Mouse (Mus musculus): Measurements from ENCODE around the gene Sh2b2. TPM values are rescaled to one million over a fixed set of nuclear protein-coding genes. Genes with fewer than 3 reads are reported as not detected.

The Sh2b2 gene
- polyA plus RNA-seq, 1 experiment from 2014 or later = 7.9 TPM

GRCm38 (mm10) chr5:136210549-136210948, 35.8 kb downstream of the Sh2b2 start:
- Histone ChIP-seq H3K36me3 (no peaks in the 10 kb centered on the region), H3K9me3 (0 out of 2 replicates have a peak, but pooled peaks cover 4% of the 10 kb centered on the region), H3K27me3 (no peaks in the 10 kb centered on the region), H3K4me2 (no peak overlapping the region), H3K9ac (no peak overlapping the region), H3K27ac (no peak overlapping the region), H3K4me1 (no peaks in the 10 kb centered on the region), H3K4me3 (no peak overlapping the region)
- no peak for ATAC-seq (ENCODE audit: insufficient number of reproducible peaks, insufficient read depth, low FRiP score, low TSS enrichment, low read depth)
- WGBS = 71% methylated on average over 5 of the region's 5 CpGs

GRCm38 (mm10) chr5:136201832-136202231, 44.5 kb downstream of the Sh2b2 start:
- Histone ChIP-seq H3K4me1 (peaks cover 12% of the 10 kb centered on the region), H3K4me2 (no peak overlapping the region), H3K27me3 (no peaks in the 10 kb centered on the region), H3K27ac (no peak overlapping the region), H3K36me3 (peaks cover 4% of the 10 kb centered on the region), H3K4me3 (no peak overlapping the region), H3K9ac (no peak overlapping the region), H3K9me3 (no peaks in the 10 kb centered on the region)
- WGBS = 28% methylated on average over 7 of the region's 7 CpGs
- ATAC-seq (ENCODE audit: insufficient number of reproducible peaks, insufficient read depth, low FRiP score, low TSS enrichment, low read depth) = no peak

GRCm38 (mm10) chr5:136199526-136199925, 46.8 kb downstream of the Sh2b2 start:
- no peak for ATAC-seq (ENCODE audit: insufficient number of reproducible peaks, insufficient read depth, low FRiP score, low TSS enrichment, low read depth)
- Histone ChIP-seq H3K4me1 (peaks cover 12% of the 10 kb centered on the region), H3K4me3 (peak overlapping the region; percentile 99), H3K9ac (peak overlapping the region; percentile 96), H3K36me3 (peaks cover 27% of the 10 kb centered on the region), H3K27me3 (no peaks in the 10 kb centered on the region), H3K4me2 (peak overlapping the region; percentile 96), H3K9me3 (no peaks in the 10 kb centered on the region), H3K27ac (peak overlapping the region; percentile 86)
- 29% methylated on average over 11 of the region's 11 CpGs for WGBS

GRCm38 (mm10) chr5:136198474-136199391, 47.6 kb downstream of the Sh2b2 start, which contains the start of gene Prkrip1:
Gene Prkrip1, minus strand, starts transcription at chr5:136198963.
- Histone ChIP-seq H3K36me3 (peaks cover 35% of the 10 kb centered on the region), H3K4me2 (peak within 1 kb of the TSS; percentile 96), H3K9ac (peak within 1 kb of the TSS; percentile 96), H3K9me3 (no peaks in the 10 kb centered on the region), H3K27me3 (no peaks in the 10 kb centered on the region), H3K4me1 (peaks cover 12% of the 10 kb centered on the region), H3K4me3 (peak within 1 kb of the TSS; percentile 99), H3K27ac (peak within 1 kb of the TSS; percentile 86)
- peak; percentile 73 for ATAC-seq (ENCODE audit: insufficient number of reproducible peaks, insufficient read depth, low FRiP score, low TSS enrichment, low read depth)
- under 1% methylated on average over 62 of the region's 62 CpGs for WGBS

DNA sequence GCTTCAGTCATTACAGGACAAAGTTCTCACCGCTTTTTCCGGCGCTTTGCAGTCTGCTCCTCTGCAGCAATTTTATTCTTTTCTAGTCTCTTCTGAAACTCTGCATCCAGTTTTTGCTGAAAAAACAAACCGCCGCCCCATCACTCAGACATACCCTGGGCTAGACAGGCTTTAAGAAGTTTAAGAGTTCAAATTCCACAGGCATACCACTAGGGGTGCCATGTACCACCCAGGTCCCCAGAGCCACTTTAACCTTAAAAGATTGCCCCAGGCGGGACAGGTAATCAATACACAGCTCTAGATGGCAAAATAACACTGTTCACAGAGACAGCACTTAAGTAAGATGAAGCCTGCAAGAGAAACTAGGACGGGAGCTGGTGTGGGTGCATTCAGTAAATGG, 54.5 kb downstream of the Sh2b2 start:
- no peaks in the 10 kb centered on the region for H3K27me3 ChIP-seq
- H3K9ac ChIP-seq = no peak overlapping the region
- H3K36me3 ChIP-seq = peaks cover 93% of the 10 kb centered on the region
- no peak overlapping the region for H3K4me2 ChIP-seq
- no peaks in the 10 kb centered on the region for H3K9me3 ChIP-seq
- no peak for ATAC-seq (ENCODE audit: insufficient number of reproducible peaks, insufficient read depth, low FRiP score, low TSS enrichment, low read depth)
- no peak overlapping the region for H3K4me3 ChIP-seq
- WGBS = 86% methylated on average over 7 of the region's 7 CpGs
- no peak overlapping the region for H3K27ac ChIP-seq
- H3K4me1 ChIP-seq = no peaks in the 10 kb centered on the region

- Histone ChIP-seq H3K9me3 (no peaks in the 10 kb centered on the region), H3K27ac (no peak overlapping the region), H3K4me3 (no peak overlapping the region), H3K9ac (no peak overlapping the region), H3K27me3 (no peaks in the 10 kb centered on the region), H3K36me3 (peaks cover 81% of the 10 kb centered on the region), H3K4me2 (no peak overlapping the region), H3K4me1 (no peaks in the 10 kb centered on the region)
- peak; percentile 59; the same call in 1 of the 2 replicates for ATAC-seq (ENCODE audit: insufficient number of reproducible peaks, insufficient read depth, low FRiP score, low TSS enrichment, low read depth)
- WGBS = 41% methylated on average over 4 of the region's 4 CpGs
These were observed 59.6 kb downstream of the Sh2b2 start for GRCm38 (mm10) chr5:136186723-136187122.

GRCm38 (mm10) chr5:136183766-136184165, 62.6 kb downstream of the Sh2b2 start:
- no peaks in the 10 kb centered on the region for H3K4me1 ChIP-seq
- no peaks in the 10 kb centered on the region for H3K27me3 ChIP-seq
- no peak for ATAC-seq (ENCODE audit: insufficient number of reproducible peaks, insufficient read depth, low FRiP score, low TSS enrichment, low read depth)
- peaks cover 84% of the 10 kb centered on the region for H3K36me3 ChIP-seq
- H3K4me2 ChIP-seq = no peak overlapping the region
- no peak overlapping the region for H3K27ac ChIP-seq
- H3K9me3 ChIP-seq = no peaks in the 10 kb centered on the region
- 92% methylated on average over 7 of the region's 7 CpGs for WGBS
- no peak overlapping the region for H3K4me3 ChIP-seq
- no peak overlapping the region for H3K9ac ChIP-seq

DNA sequence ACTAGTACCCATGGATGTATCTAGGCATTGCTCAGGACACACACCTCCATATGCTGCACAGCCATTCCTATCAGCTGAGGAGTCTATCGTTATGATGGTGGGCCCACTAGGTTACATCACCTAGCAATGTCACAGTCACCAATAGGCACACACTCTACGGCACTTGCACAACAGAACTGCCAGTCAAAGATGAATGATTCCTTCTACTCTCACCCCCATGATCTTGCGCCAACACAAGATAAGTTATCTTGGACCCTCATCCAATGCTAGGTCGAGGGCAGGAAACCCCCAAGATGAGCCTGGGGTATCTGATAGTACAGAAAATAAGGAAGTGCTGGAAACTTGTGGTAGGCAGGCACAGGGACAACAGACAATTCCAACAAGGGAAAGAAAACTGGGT, 63.5 kb downstream of the Sh2b2 start:
- H3K9ac ChIP-seq = no peak overlapping the region
- peaks cover 84% of the 10 kb centered on the region for H3K36me3 ChIP-seq
- H3K27ac ChIP-seq = no peak overlapping the region
- WGBS = 96% methylated on average over 4 of the region's 4 CpGs
- no peaks in the 10 kb centered on the region for H3K9me3 ChIP-seq
- no peak for ATAC-seq (ENCODE audit: insufficient number of reproducible peaks, insufficient read depth, low FRiP score, low TSS enrichment, low read depth)
- H3K27me3 ChIP-seq = no peaks in the 10 kb centered on the region
- no peak overlapping the region for H3K4me3 ChIP-seq
- no peaks in the 10 kb centered on the region for H3K4me1 ChIP-seq
- no peak overlapping the region for H3K4me2 ChIP-seq

DNA sequence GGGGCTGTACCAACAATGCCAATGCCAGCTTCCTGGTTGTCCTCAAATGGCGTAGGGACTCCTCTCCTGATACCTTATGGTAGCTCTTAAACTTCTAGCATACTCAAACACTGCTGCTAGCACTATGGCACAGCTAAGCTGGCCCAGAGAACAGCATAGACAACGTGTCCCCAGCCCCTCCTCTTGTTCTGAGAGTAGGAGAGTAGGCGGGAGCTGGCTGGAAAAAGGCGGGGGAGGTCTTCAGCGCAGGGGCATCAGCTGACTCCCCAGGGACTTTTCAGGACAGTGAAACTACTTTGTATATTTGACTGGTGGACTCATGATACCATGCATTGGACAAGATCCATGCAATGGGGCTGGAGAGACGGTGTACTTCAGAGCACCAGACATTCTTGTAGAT, 64.3 kb downstream of the Sh2b2 start:
- no peaks in the 10 kb centered on the region for H3K9me3 ChIP-seq
- no peak for ATAC-seq (ENCODE audit: insufficient number of reproducible peaks, insufficient read depth, low FRiP score, low TSS enrichment, low read depth)
- H3K4me2 ChIP-seq = no peak overlapping the region
- 92% methylated on average over 6 of the region's 6 CpGs for WGBS
- H3K9ac ChIP-seq = no peak overlapping the region
- H3K4me1 ChIP-seq = no peaks in the 10 kb centered on the region
- H3K36me3 ChIP-seq = peaks cover 88% of the 10 kb centered on the region
- H3K27me3 ChIP-seq = no peaks in the 10 kb centered on the region
- H3K27ac ChIP-seq = no peak overlapping the region
- H3K4me3 ChIP-seq = no peak overlapping the region

- ATAC-seq (ENCODE audit: insufficient number of reproducible peaks, insufficient read depth, low FRiP score, low TSS enrichment, low read depth) = no peak
- Histone ChIP-seq H3K9me3 (no peaks in the 10 kb centered on the region), H3K4me3 (no peak overlapping the region), H3K9ac (peak overlapping the region; percentile 16; the same call in 1 of the 2 replicates), H3K4me1 (no peaks in the 10 kb centered on the region), H3K4me2 (no peak overlapping the region), H3K27me3 (no peaks in the 10 kb centered on the region), H3K27ac (no peak overlapping the region), H3K36me3 (peaks cover 86% of the 10 kb centered on the region)
- 90% methylated on average over 6 of the region's 6 CpGs for WGBS
These were observed 65.2 kb downstream of the Sh2b2 start for GRCm38 (mm10) chr5:136181197-136181596.

GRCm38 (mm10) chr5:136179594-136179993, 66.8 kb downstream of the Sh2b2 start:
- WGBS = 77% methylated on average over 5 of the region's 5 CpGs
- Histone ChIP-seq H3K36me3 (peaks cover 75% of the 10 kb centered on the region), H3K27ac (no peak overlapping the region), H3K9ac (no peak overlapping the region), H3K9me3 (no peaks in the 10 kb centered on the region), H3K4me3 (no peak overlapping the region), H3K4me1 (no peaks in the 10 kb centered on the region), H3K27me3 (no peaks in the 10 kb centered on the region), H3K4me2 (no peak overlapping the region)
- ATAC-seq (ENCODE audit: insufficient number of reproducible peaks, insufficient read depth, low FRiP score, low TSS enrichment, low read depth) = no peak

Measured in embryonic facial prominence, embryonic 13.5 days (tissue).